Mouse (Mus musculus) intestine, embryonic 15.5 days (tissue): ENCODE results near the gene Tbxas1. TPM values are rescaled to one million over a fixed set of nuclear protein-coding genes. Genes with fewer than 3 reads are reported as not detected.

Experiments used
- ATAC-seq: fragments of 200-750 bp; cut with Nextera tagmentation; 2 replicates; pipeline ENCODE4 v1.8.0; 2017; ENCODE audit warnings: moderate TSS enrichment, moderate library complexity
- H3K27ac ChIP-seq: fragments of 300-500 bp; sonication (generic); 2 replicates; pipeline ENCODE4 v1.5.1; 2015; ENCODE audit warnings: mild to moderate bottlenecking, inconsistent platforms
- H3K27me3 ChIP-seq: fragments of 300-500 bp; sonication (generic); replicated peaks from 2 replicates; pipeline ENCODE4 v1.6.1; 2015; ENCODE audit warnings: inconsistent platforms
- H3K36me3 ChIP-seq: fragments of 300-500 bp; sonication (generic); 2 replicates; pipeline ENCODE4 v1.6.1; 2015; ENCODE audit warnings: inconsistent platforms
- H3K4me1 ChIP-seq: fragments of 300-500 bp; sonication (generic); replicated peaks from 2 replicates; pipeline ENCODE4 v1.6.1; 2015; ENCODE audit warnings: inconsistent platforms
- H3K4me2 ChIP-seq: fragments of 300-500 bp; sonication (generic); replicated peaks from 2 replicates; pipeline ENCODE4 v1.6.1; 2015; ENCODE audit warnings: mild to moderate bottlenecking, inconsistent platforms
- H3K4me3 ChIP-seq: fragments of 300-500 bp; sonication (generic); replicated peaks from 2 replicates; pipeline ENCODE4 v1.5.1; 2015; ENCODE audit warnings: inconsistent platforms
- H3K9ac ChIP-seq: fragments of 300-500 bp; sonication (generic); 2 replicates; pipeline ENCODE4 v1.6.1; 2015; ENCODE audit warnings: inconsistent platforms
- H3K9me3 ChIP-seq: fragments of 300-500 bp; sonication (generic); 2 replicates; pipeline ENCODE4 v1.6.1; 2016; ENCODE audit warnings: inconsistent platforms
- WGBS: fragments of 180-500 bp; shearing (Covaris S2); methylation state at CpG from one replicate; pipeline ENCODE4 v1.1.7; 2015; 5-methylcytosine and 5-hydroxymethylcytosine counted together
- polyA plus RNA-seq: library from polyadenylated mRNA; unstranded; fragments of >200 nt; fragmentation: Nextera tagmentation; extraction: Ambion mirVana; gene quantifications from 2 replicates; pipeline ENCODE4 v1.2.1, GENCODE M21; 2015

Gene Tbxas1
- polyA plus RNA-seq, 1 experiment from 2014 or later = 3.4 TPM

DNA sequence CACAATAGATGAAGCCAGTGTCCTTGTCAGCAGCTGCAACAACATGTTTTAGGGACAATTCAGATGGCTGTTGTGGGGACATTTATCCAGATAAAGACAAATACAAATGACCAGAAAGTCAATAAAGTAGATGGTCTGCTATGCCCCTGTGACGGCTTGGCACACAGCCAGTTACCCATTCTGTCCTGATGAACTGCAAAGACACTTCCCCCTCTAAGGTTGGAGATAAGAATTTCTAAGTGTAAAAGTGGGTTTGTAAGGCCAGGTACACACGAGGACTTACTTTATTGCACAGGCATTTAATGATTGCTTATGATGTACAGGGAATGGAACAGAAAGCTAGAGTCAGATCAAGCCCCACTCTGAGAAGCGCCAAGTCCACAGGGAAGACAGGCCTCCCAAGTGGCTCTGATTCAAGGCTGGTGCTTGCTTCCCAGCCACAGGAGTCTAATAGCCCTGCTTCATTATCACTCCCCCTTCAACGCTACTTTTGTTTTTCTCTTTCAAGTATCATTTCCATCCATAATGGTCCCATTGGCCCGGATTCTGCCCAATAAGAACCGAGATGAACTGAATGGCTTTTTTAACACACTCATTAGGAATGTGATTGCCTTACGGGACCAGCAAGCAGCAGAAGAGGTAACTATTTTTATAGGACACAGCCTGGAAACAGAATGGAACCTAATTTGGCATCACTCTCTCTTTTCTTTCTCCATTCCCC is 147.4 kb downstream of the Tbxas1 start:
- no peak for ATAC-seq
- H3K27me3 ChIP-seq = no peaks in the 10 kb centered on the region
- H3K9me3 ChIP-seq = no peaks in the 10 kb centered on the region
- H3K36me3 ChIP-seq = no peaks in the 10 kb centered on the region
- H3K4me1 ChIP-seq = peaks cover 3% of the 10 kb centered on the region; the same call in 1 of the 2 replicates
- H3K9ac ChIP-seq = no peak overlapping the region
- no peak overlapping the region for H3K4me3 ChIP-seq
- WGBS = 73% methylated on average over 7 of the region's 7 CpGs
- no peak overlapping the region for H3K4me2 ChIP-seq
- H3K27ac ChIP-seq = no peak overlapping the region

DNA sequence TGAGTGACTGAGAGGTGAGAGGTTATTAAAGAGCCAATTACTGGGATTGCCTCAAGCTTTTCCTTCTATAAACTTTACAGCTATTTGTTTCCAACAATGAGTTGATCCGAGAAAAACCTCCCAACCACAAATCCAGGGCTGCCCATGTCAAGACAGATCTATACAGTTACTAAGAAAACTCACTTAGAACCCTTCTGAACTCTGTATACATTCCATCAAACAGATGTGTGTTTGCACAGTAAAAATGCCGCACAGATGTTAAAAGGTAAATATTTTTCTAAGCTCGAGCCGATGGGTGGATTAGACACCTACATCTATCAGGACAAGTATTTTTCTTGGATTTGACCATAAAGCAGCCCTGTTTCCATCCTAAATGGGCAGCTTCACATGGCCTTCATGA is 149.4 kb downstream of the Tbxas1 start:
- H3K36me3 ChIP-seq = no peaks in the 10 kb centered on the region
- no peak for ATAC-seq
- H3K4me3 ChIP-seq = no peak overlapping the region
- no peak overlapping the region for H3K9ac ChIP-seq
- no peaks in the 10 kb centered on the region for H3K9me3 ChIP-seq
- H3K27me3 ChIP-seq = no peaks in the 10 kb centered on the region
- H3K4me1 ChIP-seq = peaks cover 3% of the 10 kb centered on the region; the same call in 1 of the 2 replicates
- WGBS = 21% methylated on average over 4 of the region's 4 CpGs
- H3K4me2 ChIP-seq = no peak overlapping the region
- 0 out of 2 replicates have a peak overlapping the region, but pooled peaks have one; percentile 48 for H3K27ac ChIP-seq

DNA sequence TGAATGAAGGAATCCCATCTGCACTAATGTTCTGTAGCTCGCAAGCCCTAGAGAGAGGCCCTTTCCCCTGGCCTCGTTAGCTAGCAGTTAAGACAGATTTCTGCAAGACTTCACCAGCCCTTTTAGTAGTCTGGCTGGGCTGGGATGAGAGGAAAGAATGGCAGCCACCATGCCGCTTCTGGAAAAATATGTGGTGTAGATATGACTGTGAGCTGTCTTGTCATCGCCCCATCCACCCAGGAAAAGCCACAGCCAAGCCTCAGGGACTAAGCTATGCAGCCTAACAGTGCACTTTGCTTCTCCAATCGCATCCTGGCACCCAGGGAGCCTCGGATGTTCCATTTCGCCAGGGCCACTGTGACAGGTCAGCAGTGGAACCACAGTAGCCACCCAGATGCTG is 149.8 kb downstream of the Tbxas1 start:
- H3K9me3 ChIP-seq = no peaks in the 10 kb centered on the region
- WGBS = 59% methylated on average over 7 of the region's 7 CpGs
- no peaks in the 10 kb centered on the region for H3K36me3 ChIP-seq
- peak overlapping the region; percentile 48 for H3K27ac ChIP-seq
- ATAC-seq = no peak
- no peaks in the 10 kb centered on the region for H3K27me3 ChIP-seq
- peaks cover 3% of the 10 kb centered on the region; the same call in 1 of the 2 replicates for H3K4me1 ChIP-seq
- H3K9ac ChIP-seq = no peak overlapping the region
- no peak overlapping the region for H3K4me3 ChIP-seq
- no peak overlapping the region for H3K4me2 ChIP-seq

DNA sequence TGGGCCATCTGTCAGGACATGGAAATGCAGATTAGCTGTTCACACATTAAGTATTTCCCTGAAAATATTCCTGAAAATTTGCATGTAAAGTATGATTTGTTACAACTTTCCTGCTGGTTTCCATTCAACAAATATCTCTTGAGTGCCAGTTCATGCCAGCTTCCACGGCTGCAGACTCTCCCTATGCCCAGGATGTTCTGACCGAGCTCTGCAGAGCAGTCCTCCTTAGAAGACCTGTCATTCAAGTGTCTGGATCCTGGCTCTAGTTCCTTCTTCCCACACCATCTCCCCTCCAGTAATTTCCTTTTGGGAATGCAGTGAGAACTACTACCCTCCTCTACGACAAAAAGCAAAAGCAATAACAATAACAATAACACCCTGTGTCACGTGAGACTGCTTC is 155.5 kb downstream of the Tbxas1 start:
- no peaks in the 10 kb centered on the region for H3K27me3 ChIP-seq
- H3K4me3 ChIP-seq = no peak overlapping the region
- no peaks in the 10 kb centered on the region for H3K4me1 ChIP-seq
- no peak overlapping the region for H3K9ac ChIP-seq
- no peaks in the 10 kb centered on the region for H3K9me3 ChIP-seq
- no peak for ATAC-seq
- H3K27ac ChIP-seq = no peak overlapping the region
- H3K36me3 ChIP-seq = no peaks in the 10 kb centered on the region
- H3K4me2 ChIP-seq = no peak overlapping the region
- 77% methylated on average over 4 of the region's 4 CpGs for WGBS

DNA sequence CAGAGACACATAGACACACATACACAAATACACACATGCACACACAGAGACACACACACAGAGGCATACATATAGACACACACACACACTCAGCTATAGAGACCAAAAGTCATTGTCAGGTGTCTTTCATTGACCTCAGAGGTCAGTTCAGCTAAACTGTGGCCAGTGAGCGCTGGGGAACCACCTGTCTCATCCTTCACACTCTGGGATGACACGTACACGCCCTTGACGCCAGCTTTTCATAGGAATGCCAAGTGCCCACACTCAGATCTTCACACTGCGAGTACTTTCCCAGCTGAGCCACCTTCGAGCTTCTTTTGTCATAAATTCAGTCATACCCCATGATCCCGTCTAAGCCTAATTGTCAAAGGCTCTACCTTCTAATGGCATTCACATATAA is 158.5 kb downstream of the Tbxas1 start:
- no peak overlapping the region for H3K4me3 ChIP-seq
- H3K9ac ChIP-seq = no peak overlapping the region
- no peaks in the 10 kb centered on the region for H3K9me3 ChIP-seq
- 0 out of 2 replicates have a peak, but pooled peaks cover 4% of the 10 kb centered on the region for H3K4me1 ChIP-seq
- ATAC-seq = no peak
- WGBS = 91% methylated on average over 7 of the region's 7 CpGs
- no peak overlapping the region for H3K4me2 ChIP-seq
- H3K27ac ChIP-seq = no peak overlapping the region
- H3K27me3 ChIP-seq = no peaks in the 10 kb centered on the region
- H3K36me3 ChIP-seq = no peaks in the 10 kb centered on the region

DNA sequence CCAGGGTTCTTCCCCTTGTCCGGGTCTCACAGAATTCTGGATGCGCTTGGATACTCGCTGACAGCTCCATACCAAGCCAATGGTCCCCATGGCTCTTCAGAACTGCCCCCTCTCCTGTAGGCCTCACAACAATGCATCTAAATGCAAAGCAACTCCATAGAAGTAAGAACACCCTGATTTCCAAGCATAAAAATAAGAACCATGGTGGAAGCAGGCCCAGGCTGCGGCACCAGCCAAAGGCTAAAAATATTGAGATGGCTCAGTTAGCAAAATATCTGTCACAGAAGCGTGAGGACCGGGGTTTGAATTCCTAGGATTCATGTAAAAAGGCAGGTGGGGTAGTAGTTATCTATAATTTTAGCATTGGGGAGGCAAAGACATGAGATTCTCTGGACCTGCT is 159.8 kb downstream of the Tbxas1 start:
- H3K4me3 ChIP-seq = no peak overlapping the region
- no peak overlapping the region for H3K9ac ChIP-seq
- H3K27ac ChIP-seq = no peak overlapping the region
- H3K4me1 ChIP-seq = 0 out of 2 replicates have a peak, but pooled peaks cover 11% of the 10 kb centered on the region
- H3K9me3 ChIP-seq = no peaks in the 10 kb centered on the region
- no peak for ATAC-seq
- H3K36me3 ChIP-seq = no peaks in the 10 kb centered on the region
- 93% methylated on average over 6 of the region's 6 CpGs for WGBS
- no peak overlapping the region for H3K4me2 ChIP-seq
- no peaks in the 10 kb centered on the region for H3K27me3 ChIP-seq

DNA sequence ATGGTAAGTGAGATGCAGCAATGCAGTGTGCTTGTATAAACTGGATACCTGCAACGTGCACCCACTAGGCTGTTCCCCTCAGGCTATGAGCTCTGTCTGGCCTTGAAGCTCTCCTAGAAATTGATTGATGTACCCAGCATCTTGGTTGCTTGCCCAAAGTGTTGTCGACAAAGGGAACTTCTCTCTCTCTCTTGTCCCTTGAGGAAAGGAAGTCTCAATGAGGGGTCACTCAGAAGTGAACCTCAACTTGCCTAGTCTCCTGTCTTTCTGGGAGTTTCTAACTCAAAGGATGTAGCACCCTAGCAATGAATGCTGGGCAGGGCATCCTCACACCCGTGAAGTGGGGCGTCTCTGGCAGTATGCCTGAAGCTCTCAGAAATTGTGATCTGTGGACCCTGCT is 161.0 kb downstream of the Tbxas1 start:
- Histone ChIP-seq H3K4me1 (0 out of 2 replicates have a peak, but pooled peaks cover 11% of the 10 kb centered on the region), H3K9ac (no peak overlapping the region), H3K27me3 (no peaks in the 10 kb centered on the region; the same call in 1 of the 2 replicates), H3K4me3 (no peak overlapping the region), H3K36me3 (no peaks in the 10 kb centered on the region), H3K27ac (no peak overlapping the region), H3K4me2 (no peak overlapping the region), H3K9me3 (no peaks in the 10 kb centered on the region)
- no peak for ATAC-seq
- WGBS = 71% methylated on average over 4 of the region's 4 CpGs

DNA sequence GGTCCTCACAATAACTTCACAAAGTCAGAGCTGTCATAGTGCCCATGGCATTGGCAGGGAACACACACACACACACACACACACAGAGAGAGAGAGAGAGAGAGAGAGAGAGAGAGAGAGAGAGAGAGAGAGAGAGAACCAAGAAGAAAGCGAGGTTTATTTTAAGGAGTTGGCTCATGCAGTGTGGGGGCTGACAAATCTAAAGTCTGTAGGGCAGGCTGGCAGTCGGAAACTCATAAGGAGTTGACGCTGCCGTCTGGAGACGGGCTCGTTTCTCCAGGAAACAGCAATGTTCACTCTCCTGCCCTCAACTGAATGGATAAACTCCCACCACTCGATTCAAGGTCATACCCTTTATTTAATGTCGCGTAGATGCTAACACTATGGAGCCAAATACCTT is 165.2 kb downstream of the Tbxas1 start:
- no peaks in the 10 kb centered on the region; the same call in 1 of the 2 replicates for H3K27me3 ChIP-seq
- H3K27ac ChIP-seq = no peak overlapping the region
- no peak for ATAC-seq
- H3K9ac ChIP-seq = no peak overlapping the region
- no peak overlapping the region for H3K4me2 ChIP-seq
- 78% methylated on average over 9 of the region's 9 CpGs for WGBS
- H3K4me1 ChIP-seq = 0 out of 2 replicates have a peak, but pooled peaks cover 11% of the 10 kb centered on the region
- H3K36me3 ChIP-seq = no peaks in the 10 kb centered on the region
- no peak overlapping the region for H3K4me3 ChIP-seq
- H3K9me3 ChIP-seq = no peaks in the 10 kb centered on the region

DNA sequence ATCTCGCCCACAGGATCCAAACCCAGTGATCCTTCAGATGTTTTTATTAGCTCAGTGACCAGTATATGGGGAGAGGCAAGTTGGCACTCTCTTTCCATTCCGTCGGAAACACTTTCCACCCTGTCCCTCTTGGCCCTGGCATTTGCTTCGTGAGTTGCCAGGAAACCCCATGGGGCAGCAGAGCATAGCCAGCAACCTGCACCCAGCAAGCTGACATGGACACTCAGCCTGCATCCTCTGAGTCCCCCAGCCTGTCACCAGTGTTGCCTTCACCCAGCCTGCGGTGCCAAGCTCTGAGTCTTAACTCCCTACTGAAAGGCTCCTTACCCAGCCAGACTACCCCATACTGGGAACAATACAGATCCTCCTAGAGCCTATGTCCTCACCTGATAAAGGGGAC is 173.9 kb downstream of the Tbxas1 start:
- Histone ChIP-seq H3K4me3 (no peak overlapping the region), H3K9ac (no peak overlapping the region), H3K36me3 (no peaks in the 10 kb centered on the region)

DNA sequence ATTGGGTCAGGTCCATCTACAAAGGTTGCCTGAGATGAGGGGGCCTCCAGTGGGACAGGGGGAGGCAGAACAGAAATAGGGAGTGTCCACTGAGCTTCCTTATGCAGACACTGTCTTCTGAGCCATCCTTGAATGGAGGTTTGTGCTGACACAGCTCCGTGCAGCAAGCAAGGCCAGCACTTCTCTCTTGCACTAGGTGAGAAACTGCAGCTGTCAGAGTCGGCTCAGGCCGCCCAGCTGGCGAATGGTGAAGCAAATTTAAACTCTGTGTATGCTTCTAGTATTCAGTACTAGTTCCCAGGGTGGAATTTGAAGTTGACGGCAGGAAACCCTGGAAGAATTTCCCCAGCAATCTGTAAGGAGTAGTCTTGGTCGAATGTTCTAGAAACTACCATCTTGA is 175.6 kb downstream of the Tbxas1 start:
- no peak overlapping the region for H3K4me3 ChIP-seq
- ATAC-seq = peak; percentile 57; the same call in 1 of the 2 replicates
- H3K9me3 ChIP-seq = no peaks in the 10 kb centered on the region
- H3K27ac ChIP-seq = no peak overlapping the region
- H3K4me2 ChIP-seq = no peak overlapping the region
- no peaks in the 10 kb centered on the region for H3K27me3 ChIP-seq
- no peak overlapping the region for H3K9ac ChIP-seq
- H3K4me1 ChIP-seq = peaks cover 12% of the 10 kb centered on the region; the same call in 1 of the 2 replicates
- WGBS = 44% methylated on average over 6 of the region's 6 CpGs
- H3K36me3 ChIP-seq = no peaks in the 10 kb centered on the region

More for the DNA sequence above, 173.9 kb downstream of the Tbxas1 start:
- Histone ChIP-seq H3K27me3 (no peaks in the 10 kb centered on the region), H3K4me1 (no peaks in the 10 kb centered on the region), H3K4me2 (no peak overlapping the region), H3K9me3 (no peaks in the 10 kb centered on the region), H3K27ac (no peak overlapping the region)
- no peak for ATAC-seq
- 78% methylated on average over 5 of the region's 5 CpGs for WGBS

DNA sequence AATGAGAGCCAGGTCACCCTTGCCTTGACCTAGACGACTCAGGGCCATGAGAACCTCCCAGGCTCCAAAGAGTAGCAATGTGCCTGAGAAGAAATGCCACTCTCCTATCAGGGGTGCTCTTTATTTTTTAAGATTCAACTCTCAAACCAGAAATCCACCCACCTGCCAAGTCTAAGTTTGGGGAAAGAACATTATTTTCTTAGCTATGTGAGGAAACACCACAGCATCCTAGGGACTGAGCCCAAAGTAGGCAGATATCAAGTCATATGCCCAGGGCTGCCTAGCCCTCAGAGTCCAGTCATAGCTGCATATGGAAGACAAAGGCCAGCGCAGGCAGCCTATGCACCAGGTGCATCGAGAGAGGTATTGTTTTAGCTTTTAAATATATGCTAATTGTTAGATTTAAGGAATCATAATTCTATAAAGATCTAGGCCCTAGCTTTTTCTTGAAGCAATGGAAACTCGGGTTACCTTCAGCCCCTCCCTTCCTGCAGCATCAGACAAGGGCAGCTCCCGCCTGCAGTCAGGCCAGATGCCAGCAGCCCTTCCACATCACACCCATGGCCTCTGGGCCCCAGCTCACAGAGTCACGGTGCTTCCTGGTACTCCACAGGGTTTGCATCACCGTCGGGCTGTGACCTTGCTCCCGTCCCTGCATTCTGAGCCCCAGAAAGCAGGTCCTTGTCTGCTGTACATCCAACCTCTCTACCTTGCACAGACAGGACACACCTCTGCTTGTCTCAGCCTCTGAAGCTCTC is 176.8 kb downstream of the Tbxas1 start:
- H3K27ac ChIP-seq = no peak overlapping the region
- no peaks in the 10 kb centered on the region for H3K36me3 ChIP-seq
- H3K4me3 ChIP-seq = no peak overlapping the region
- peak; percentile 54; the same call in 1 of the 2 replicates for ATAC-seq
- H3K27me3 ChIP-seq = no peaks in the 10 kb centered on the region
- no peak overlapping the region for H3K4me2 ChIP-seq
- WGBS = 72% methylated on average over 9 of the region's 9 CpGs
- H3K9me3 ChIP-seq = no peaks in the 10 kb centered on the region
- H3K4me1 ChIP-seq = peaks cover 12% of the 10 kb centered on the region
- no peak overlapping the region for H3K9ac ChIP-seq

DNA sequence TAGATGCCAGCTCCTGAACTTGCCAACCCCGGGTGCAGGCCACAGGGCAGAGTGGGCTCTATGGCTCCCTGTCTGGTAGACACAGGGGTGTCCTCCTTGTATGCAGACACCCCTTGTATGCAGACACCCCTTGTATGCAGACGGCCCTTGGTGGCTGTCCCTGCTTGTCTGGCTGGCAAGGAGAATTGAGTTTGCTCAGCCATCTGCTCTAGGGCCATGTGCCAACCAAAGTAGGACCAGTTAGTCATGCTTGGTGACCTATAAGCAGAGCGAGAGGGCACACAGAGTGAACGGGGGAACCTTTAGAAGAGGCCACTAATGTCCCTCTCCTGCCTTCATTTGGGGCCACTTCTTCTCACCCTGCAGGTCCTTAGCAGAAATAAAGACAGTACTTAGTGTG is 177.4 kb downstream of the Tbxas1 start:
- no peak for ATAC-seq
- no peak overlapping the region for H3K4me3 ChIP-seq
- no peaks in the 10 kb centered on the region for H3K27me3 ChIP-seq
- 88% methylated on average over 4 of the region's 4 CpGs for WGBS
- H3K9me3 ChIP-seq = no peaks in the 10 kb centered on the region
- H3K4me2 ChIP-seq = no peak overlapping the region
- no peak overlapping the region for H3K9ac ChIP-seq
- peaks cover 12% of the 10 kb centered on the region for H3K4me1 ChIP-seq
- no peak overlapping the region for H3K27ac ChIP-seq
- H3K36me3 ChIP-seq = no peaks in the 10 kb centered on the region
